Mouse (Mus musculus) adrenal gland, adult 8-10 months (tissue): ENCODE results near the gene Shisa9. TPM values are rescaled to one million over a fixed set of nuclear protein-coding genes. Genes with fewer than 3 reads are reported as not detected.

ENCODE experiments used
- total RNA-seq, 4 experiments: library from RNA; stranded (reverse); gene quantifications; 2 replicates each; pipeline ENCODE4 v1.2.4; 2022

The Shisa9 gene
- total RNA-seq, 4 experiments from 2014 or later: 4.5 to 8.7 (median 7.2) TPM

Other genes with a start within 250 kb of the Shisa9 start
- gene Cpped1, start 74.7 kb upstream of the Shisa9 start, total RNA-seq: 10 to 100 TPM; 49.5 to 56.3 (median 50.5) TPM